ENCODE assay signal across 41 mouse cellular contexts in genomic region chr11:68963405-68963804, GRCm38 (mm10). TPM values are rescaled to one million over a fixed set of nuclear protein-coding genes. Genes with fewer than 3 reads are reported as not detected.
"Had no signal": no experiment of that assay in that cellular context is flagged by ENCODE, and none has a peak within 500 bp of the region (broad histone marks: within the 10 kb centered on the region; RNA-seq: fewer than 3 reads in every experiment).

No protein-coding gene starts in this region.

- H3K4me3 ChIP-seq: left cerebral cortex, adult 2 months; limb, embryonic 10.5 days; limb, embryonic 12.5 days; limb, embryonic 13.5 days; limb, embryonic 15.5 days; liver, embryonic 13.5 days; liver, embryonic 15.5 days; lung, embryonic 15.5 days; megakaryocyte, embryonic 14.5 days; midbrain, embryonic 10.5 days; midbrain, embryonic 12.5 days; midbrain, embryonic 13.5 days; midbrain, embryonic 15.5 days; myocyte; neural tube, embryonic 12.5 days had no signal

- H3K4me2 ChIP-seq: limb, embryonic 12.5 days; limb, embryonic 13.5 days; limb, embryonic 15.5 days; liver, embryonic 11.5 days; liver, embryonic 13.5 days; liver, embryonic 15.5 days; lung, embryonic 14.5 days; lung, embryonic 15.5 days; midbrain, embryonic 11.5 days; midbrain, embryonic 12.5 days; midbrain, embryonic 13.5 days; midbrain, embryonic 15.5 days; neural tube, embryonic 12.5 days had no signal

- H3K27me3 ChIP-seq: limb, embryonic 12.5 days; limb, embryonic 13.5 days; limb, embryonic 15.5 days; liver, embryonic 15.5 days; lung, embryonic 15.5 days; midbrain, embryonic 15.5 days; neural tube, embryonic 12.5 days had no signal

- DNase-seq: left cerebral cortex, postnatal 4 days; liver; liver, embryonic 13.5 days; liver, postnatal 0 days; lung, adult 18-20 months; lung, adult 2 months; lung, embryonic 14.5 days; lung, postnatal 10 days; lung, postnatal 14 days; lung, postnatal 36 days; lung, postnatal 4 days; midbrain, embryonic 14.5 days had no signal

- H3K9me3 ChIP-seq: limb, embryonic 10.5 days; limb, embryonic 12.5 days; limb, embryonic 13.5 days; limb, embryonic 15.5 days; liver, embryonic 13.5 days; liver, embryonic 15.5 days; lung, embryonic 15.5 days; megakaryocyte, embryonic 14.5 days; midbrain, embryonic 10.5 days; midbrain, embryonic 12.5 days; midbrain, embryonic 13.5 days; midbrain, embryonic 15.5 days; neural tube, embryonic 12.5 days had no signal

- H3K27ac ChIP-seq: left cerebral cortex, adult 2 months; limb, embryonic 10.5 days; limb, embryonic 12.5 days; limb, embryonic 13.5 days; limb, embryonic 15.5 days; liver, embryonic 13.5 days; liver, embryonic 14.5 days; liver, embryonic 15.5 days; lung, embryonic 15.5 days; macrophage; midbrain, embryonic 10.5 days; midbrain, embryonic 12.5 days; midbrain, embryonic 13.5 days; midbrain, embryonic 15.5 days; neural tube, embryonic 12.5 days had no signal

- ATAC-seq: liver, postnatal 0 days; lung, postnatal 0 days; midbrain, embryonic 13.5 days; midbrain, embryonic 15.5 days; midbrain, embryonic 16.5 days had no signal

- H3K36me3 ChIP-seq: limb, embryonic 10.5 days; limb, embryonic 12.5 days; limb, embryonic 13.5 days; limb, embryonic 15.5 days; liver, embryonic 13.5 days; liver, embryonic 15.5 days; lung, embryonic 15.5 days; midbrain, embryonic 10.5 days; midbrain, embryonic 12.5 days; midbrain, embryonic 13.5 days; midbrain, embryonic 15.5 days; neural tube, embryonic 12.5 days had no signal

- H3K9ac ChIP-seq: limb, embryonic 12.5 days; limb, embryonic 13.5 days; limb, embryonic 15.5 days; liver, embryonic 13.5 days; liver, embryonic 14.5 days; liver, embryonic 15.5 days; liver, postnatal 0 days; lung, embryonic 14.5 days; lung, embryonic 15.5 days; midbrain, embryonic 12.5 days; midbrain, embryonic 13.5 days; midbrain, embryonic 15.5 days; neural tube, embryonic 12.5 days had no signal

RNA-seq across cellular contexts. Expression of gene Arhgef15, which starts 6.1 kb away (rescaled TPM):
- total RNA-seq: megakaryocyte-erythroid progenitor cell, adult 5-6 weeks; monocyte, adult 5-6 weeks had no signal
- polyA plus RNA-seq: macrophage had no signal

RNA-seq across cellular contexts. Expression of gene Odf4, which starts 36.5 kb away (rescaled TPM):
- total RNA-seq: megakaryocyte progenitor cell, adult 5-6 weeks; megakaryocyte, adult 5-6 weeks; megakaryocyte-erythroid progenitor cell, adult 5-6 weeks; monocyte, adult 5-6 weeks had no signal
- polyA plus RNA-seq: limb, embryonic 10.5 days; limb, embryonic 11.5 days; limb, embryonic 12.5 days; limb, embryonic 13.5 days; limb, embryonic 14.5 days; limb, embryonic 15.5 days; liver, embryonic 11.5 days; liver, embryonic 13.5 days; liver, embryonic 14.5 days; liver, embryonic 15.5 days; liver, embryonic 16.5 days; liver, postnatal 0 days; lung, embryonic 14.5 days; lung, embryonic 15.5 days; lung, embryonic 16.5 days; lung, postnatal 0 days; macrophage; midbrain, embryonic 10.5 days; midbrain, embryonic 11.5 days; myocyte; neural tube, embryonic 11.5 days; neural tube, embryonic 12.5 days had no signal
